In genomic region chr13:29273693-29274221, GRCm38 (mm10) we compare ENCODE assay signal across 10 mouse cellular contexts.
DNase-seq lines count a peak whose midpoint lies in the region; ATAC-seq and TF ChIP-seq lines count a peak whose summit lies in the region.
"Had no signal": no experiment of that assay in that cellular context is flagged by ENCODE, and none has a peak within 500 bp of the region (broad histone marks: within the 10 kb centered on the region; RNA-seq: fewer than 3 reads in every experiment).

No protein-coding gene starts in this region.

- TF ChIP-seq POLR2A in brain, embryonic 14.5 days (IDR thresholded peaks at IDR 0.05; ENCODE audit: borderline replicate concordance, extremely low read depth, insufficient read depth, insufficient read length, poor library complexity, severe bottlenecking), result no peak

- peaks cover 22% of the 10 kb centered on the region for H3K4me1 ChIP-seq in forebrain, embryonic 15.5 days
- H3K4me1 ChIP-seq: embryonic facial prominence, embryonic 12.5 days had no signal

- H3K4me2 ChIP-seq in forebrain, embryonic 15.5 days (replicated peaks), result 0 out of 2 replicates have a peak overlapping the region, but pooled peaks have one; percentile 15
- H3K4me2 ChIP-seq: embryonic facial prominence, embryonic 12.5 days had no signal

- intact Hi-C loops in left cerebral cortex, postnatal 4 days (cut with DNase I), result no loop called here

- H3K9me3 ChIP-seq in forebrain, embryonic 15.5 days, result no peaks in the 10 kb centered on the region
- H3K9me3 ChIP-seq: embryonic facial prominence, embryonic 12.5 days had no signal

- H3K27me3 ChIP-seq in forebrain, embryonic 15.5 days, result no peaks in the 10 kb centered on the region
- H3K27me3 ChIP-seq: embryonic facial prominence, embryonic 12.5 days had no signal

- 12% methylated on average over 4 of the region's 4 CpGs for WGBS in forebrain, embryonic 15.5 days

- peak; percentile 10 for DNase-seq in adrenal gland, postnatal 10 days
- no peak for DNase-seq in adrenal gland, adult 18-20 months (ENCODE audit: low spot score in 2 of 2)
- peak; percentile 88 for DNase-seq in brain, embryonic 14.5 days (ENCODE audit: low read depth)
- DNase-seq in left cerebral cortex, postnatal 4 days, result peak; percentile 59
- DNase-seq in natural killer cell, adult 2 months (ENCODE audit: low spot score in 2 of 2), result no peak
- DNase-seq in urinary bladder, postnatal 10 days (ENCODE audit: low spot score), result no peak
- DNase-seq in gastrocnemius, adult 18-20 months (ENCODE audit: low spot score), result no peak

- H3K27ac ChIP-seq in forebrain, embryonic 15.5 days (replicated peaks), result peak overlapping the region; percentile 95
- H3K27ac ChIP-seq: embryonic facial prominence, embryonic 12.5 days had no signal

- H3K4me3 ChIP-seq in forebrain, embryonic 15.5 days, result no peak overlapping the region
- H3K4me3 ChIP-seq: embryonic facial prominence, embryonic 12.5 days had no signal

- peak; percentile 90 for ATAC-seq in forebrain, embryonic 15.5 days (replicated peaks)
- ATAC-seq: intestine, postnatal 0 days had no signal

- no peak for TF ChIP-seq CTCF in brain, embryonic 14.5 days (IDR thresholded peaks at IDR 0.05; ENCODE audit: borderline replicate concordance, extremely low read depth, insufficient read depth, insufficient read length)

- no peaks in the 10 kb centered on the region for H3K36me3 ChIP-seq in forebrain, embryonic 15.5 days
- H3K36me3 ChIP-seq: embryonic facial prominence, embryonic 12.5 days had no signal

- H3K9ac ChIP-seq in forebrain, embryonic 15.5 days (replicated peaks), result no peak overlapping the region
- H3K9ac ChIP-seq: embryonic facial prominence, embryonic 12.5 days had no signal

Comparison
In these comparisons a context has a peak if more than half of its experiments do, and no peak if none do; other contexts are left out.
1. DNase-seq: peak in adrenal gland, postnatal 10 days (single experiment), brain, embryonic 14.5 days (single experiment) and left cerebral cortex, postnatal 4 days (single experiment); none in adrenal gland, adult 18-20 months (0 of 2), natural killer cell, adult 2 months (0 of 2), urinary bladder, postnatal 10 days (single experiment) and gastrocnemius, adult 18-20 months (single experiment).